Mouse (Mus musculus) midbrain, postnatal 0 days (tissue): ENCODE data around the gene H2-Aa. TPM values are rescaled to one million over a fixed set of nuclear protein-coding genes. Genes with fewer than 3 reads are reported as not detected.

Experiments
- ATAC-seq: fragments of 200-750 bp; cut with Nextera tagmentation; 2 replicates; pipeline ENCODE4 v1.8.0; 2017; ENCODE audit warnings: moderate number of reproducible peaks, mild to moderate bottlenecking, moderate TSS enrichment, moderate library complexity; ENCODE audit not compliant: low FRiP score
- DNase-seq: peaks from one replicate; pipeline ENCODE4 v3.0.0-alpha.2; 2015; ENCODE audit warnings: low spot score
- H3K27ac ChIP-seq: fragments of 300-500 bp; sonication (generic); 2 replicates; pipeline ENCODE4 v1.5.1; 2014; ENCODE audit warnings: low read depth, mild to moderate bottlenecking, low read length, mixed read lengths
- H3K27me3 ChIP-seq: fragments of 300-500 bp; sonication (generic); 2 replicates; pipeline ENCODE4 v1.6.1; 2014; ENCODE audit warnings: low read length, control low read depth, mixed read lengths; ENCODE audit not compliant: insufficient read depth
- H3K36me3 ChIP-seq: fragments of 300-500 bp; sonication (generic); 2 replicates; pipeline ENCODE4 v1.6.1; 2014; ENCODE audit warnings: low read length, control low read depth, mixed read lengths; ENCODE audit not compliant: insufficient read depth
- H3K4me1 ChIP-seq: fragments of 300-500 bp; sonication (generic); 2 replicates; pipeline ENCODE4 v1.6.1; 2014; ENCODE audit warnings: mild to moderate bottlenecking, control low read depth, antibody characterized with exemption, low read length, mixed read lengths; ENCODE audit not compliant: insufficient read depth
- H3K4me2 ChIP-seq: fragments of 300-500 bp; sonication (generic); 2 replicates; pipeline ENCODE4 v1.6.1; 2014; ENCODE audit warnings: low read depth, mild to moderate bottlenecking, low read length, mixed read lengths; ENCODE audit not compliant: poor library complexity, severe bottlenecking
- H3K4me3 ChIP-seq: fragments of 300-500 bp; sonication (generic); 2 replicates; pipeline ENCODE4 v1.5.1; 2014; ENCODE audit warnings: low read depth, mild to moderate bottlenecking, low read length, moderate library complexity
- H3K9ac ChIP-seq: fragments of 300-500 bp; sonication (generic); replicated peaks from 2 replicates; pipeline ENCODE4 v1.6.1; 2014; ENCODE audit warnings: mild to moderate bottlenecking, low read length, moderate library complexity, mixed read lengths; ENCODE audit not compliant: poor library complexity, severe bottlenecking
- H3K9me3 ChIP-seq: fragments of 300-500 bp; sonication (generic); 2 replicates; pipeline ENCODE4 v1.6.1; 2016; ENCODE audit warnings: low read length, control low read depth
- CTCF ChIP-seq: IDR thresholded peaks from 2 replicates; pipeline ENCODE4 v1.5.1; 2016; ENCODE audit warnings: antibody characterized with exemption, mild to moderate bottlenecking
- WGBS: fragments of 180-500 bp; shearing (Covaris S2); extraction: QIAGEN DNeasy Blood & Tissue Kit; methylation state at CpG from one replicate; pipeline ENCODE4 v1.1.7; 2014; 5-methylcytosine and 5-hydroxymethylcytosine counted together
- polyA plus RNA-seq: library from polyadenylated mRNA; unstranded; fragments of >200 nt; fragmentation: Nextera tagmentation; extraction: Ambion mirVana; gene quantifications from 2 replicates; pipeline ENCODE4 v1.2.1, GENCODE M21; 2015
- total RNA-seq: library from RNA; depleted of rRNA; stranded (reverse); fragments of >200 nt; gene quantifications from 2 replicates; pipeline ENCODE4 v1.2.3, GENCODE M21; 2014; rRNA removed

The H2-Aa gene
- total and polyA plus RNA-seq, 2 experiments from 2014 or later, result 0.66 to 0.81 TPM

DNA sequence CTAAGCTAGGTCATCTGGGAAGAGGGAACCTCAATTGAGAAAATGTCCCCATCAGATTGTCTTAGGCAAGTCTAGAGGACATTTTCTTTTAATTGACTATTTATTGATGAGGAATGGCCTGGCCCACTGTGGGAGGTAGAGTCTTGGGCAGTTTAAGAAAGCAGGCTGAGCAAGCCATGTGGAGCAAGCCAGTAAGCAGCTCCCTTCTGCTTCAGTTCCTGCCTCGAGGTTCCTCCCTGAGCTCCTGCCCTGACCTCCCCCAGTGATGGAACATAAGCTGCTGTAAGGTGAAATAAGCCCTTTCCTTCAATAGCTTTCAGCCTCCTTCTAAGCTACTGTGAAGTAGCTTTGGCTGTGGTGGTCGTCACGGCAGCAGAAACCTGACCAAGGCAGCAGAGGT, 49.9 kb downstream of the H2-Aa start:
- no peak for ATAC-seq
- no peak overlapping the region for H3K4me2 ChIP-seq
- no peak for TF ChIP-seq CTCF
- no peak overlapping the region for H3K27ac ChIP-seq
- H3K9me3 ChIP-seq, result peaks cover 9% of the 10 kb centered on the region; the same call in 1 of the 2 replicates
- 69% methylated on average over 3 of the region's 3 CpGs for WGBS
- H3K27me3 ChIP-seq, result no peaks in the 10 kb centered on the region
- H3K36me3 ChIP-seq, result no peaks in the 10 kb centered on the region
- no peaks in the 10 kb centered on the region for H3K4me1 ChIP-seq
- DNase-seq, result no peak
- no peak overlapping the region for H3K9ac ChIP-seq
- no peak overlapping the region for H3K4me3 ChIP-seq

DNA sequence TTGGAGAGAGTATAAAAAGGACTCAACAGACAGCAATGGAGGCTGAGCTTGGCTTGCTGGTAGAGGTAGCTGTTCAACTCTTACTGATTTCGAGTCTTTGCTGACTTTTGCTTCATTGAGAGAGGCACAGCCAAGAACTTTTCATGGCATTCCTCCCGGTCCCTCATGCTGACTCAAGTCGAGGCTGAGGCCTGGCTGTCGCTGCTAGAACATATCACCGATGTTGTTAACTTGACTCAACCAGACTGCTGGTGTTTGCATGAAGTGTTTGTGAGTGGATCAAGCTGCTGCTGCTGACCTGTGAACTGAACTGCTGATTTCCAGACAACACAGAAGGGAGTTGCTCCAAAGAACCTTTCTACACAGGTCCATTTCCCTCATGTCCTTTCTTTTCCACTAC, 50.9 kb downstream of the H2-Aa start:
- peaks cover 4% of the 10 kb centered on the region; the same call in 1 of the 2 replicates for H3K9me3 ChIP-seq
- H3K4me1 ChIP-seq, result no peaks in the 10 kb centered on the region
- no peak for TF ChIP-seq CTCF
- 86% methylated on average over 5 of the region's 5 CpGs for WGBS
- no peak overlapping the region for H3K27ac ChIP-seq
- ATAC-seq (no peak), DNase-seq (no peak)
- no peak overlapping the region for H3K9ac ChIP-seq
- H3K36me3 ChIP-seq, result no peaks in the 10 kb centered on the region
- H3K4me3 ChIP-seq, result no peak overlapping the region
- no peaks in the 10 kb centered on the region for H3K27me3 ChIP-seq
- H3K4me2 ChIP-seq, result no peak overlapping the region

DNA sequence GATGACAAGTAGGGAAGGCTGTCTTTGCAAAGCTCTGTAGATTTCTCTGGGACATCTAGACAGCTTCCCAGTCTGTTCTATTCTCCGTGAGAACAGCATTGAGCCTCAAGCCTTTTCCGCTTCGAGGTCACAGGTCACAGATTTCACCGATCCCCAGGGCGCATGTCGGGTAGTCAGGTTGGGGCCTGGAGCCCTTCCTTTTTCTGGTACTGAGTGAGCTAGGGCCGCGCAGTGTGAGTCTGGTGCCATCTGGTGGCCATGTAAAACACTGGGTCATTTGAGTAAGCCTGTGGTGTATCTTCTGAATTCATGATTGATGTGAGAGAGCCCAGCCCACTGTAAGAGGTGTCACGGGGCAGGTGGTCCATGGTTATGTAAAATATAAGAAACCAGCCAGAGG, 52.7 kb downstream of the H2-Aa start:
- peak; percentile 60 for DNase-seq
- Histone ChIP-seq H3K9ac (no peak overlapping the region), H3K4me2 (no peak overlapping the region), H3K36me3 (no peaks in the 10 kb centered on the region), H3K4me1 (no peaks in the 10 kb centered on the region), H3K27ac (no peak overlapping the region), H3K4me3 (no peak overlapping the region), H3K27me3 (no peaks in the 10 kb centered on the region), H3K9me3 (no peaks in the 10 kb centered on the region)
- ATAC-seq, result 0 out of 2 replicates have a peak, but pooled peaks have one; percentile 52
- 38% methylated on average over 9 of the region's 9 CpGs for WGBS
- peak; percentile 86 for TF ChIP-seq CTCF

Other genes with a start within 250 kb of the H2-Aa start
- gene Col11a2, start 248.4 kb downstream of the H2-Aa start, total RNA-seq, result 17.9 and 24.3 TPM in 2 replicates
- 4.1 and 4.6 TPM in 2 replicates for gene Col11a2, start 248.4 kb downstream of the H2-Aa start, polyA plus RNA-seq
- not detected in 2 replicates for gene H2-Oa, start 195.5 kb downstream of the H2-Aa start, total RNA-seq
- gene H2-Oa, start 195.5 kb downstream of the H2-Aa start, polyA plus RNA-seq, result 0.23 TPM in 1 of 2 replicates, not detected in the other
- 23.8 and 39.0 TPM in 2 replicates for gene H2-DMa, start 168.3 kb downstream of the H2-Aa start, total RNA-seq
- 24.8 and 26.1 TPM in 2 replicates for gene H2-DMa, start 168.3 kb downstream of the H2-Aa start, polyA plus RNA-seq
- 219 and 233 TPM in 2 replicates for gene Brd2, start 165.2 kb downstream of the H2-Aa start, total RNA-seq
- gene Brd2, start 165.2 kb downstream of the H2-Aa start, polyA plus RNA-seq, result 107 and 124 TPM in 2 replicates
- 0.16 and 0.47 TPM in 2 replicates for gene H2-DMb2, start 144.5 kb downstream of the H2-Aa start, total RNA-seq
- 1.4 and 1.6 TPM in 2 replicates for gene H2-DMb2, start 144.5 kb downstream of the H2-Aa start, polyA plus RNA-seq
- gene H2-DMb1, start 134.8 kb downstream of the H2-Aa start, total RNA-seq, result 0.47 and 4.7 TPM in 2 replicates
- gene H2-DMb1, start 134.8 kb downstream of the H2-Aa start, polyA plus RNA-seq, result 1.6 and 2.3 TPM in 2 replicates
- gene Tap1, start 100.3 kb downstream of the H2-Aa start, total RNA-seq, result 7.1 and 16.5 TPM in 2 replicates
- gene Tap1, start 100.3 kb downstream of the H2-Aa start, polyA plus RNA-seq, result 7.7 and 8.3 TPM in 2 replicates
- 0.99 and 1.1 TPM in 2 replicates for gene Psmb9, start 100.1 kb downstream of the H2-Aa start, total RNA-seq
- gene Psmb9, start 100.1 kb downstream of the H2-Aa start, polyA plus RNA-seq, result 2.0 and 3.3 TPM in 2 replicates
- gene Psmb8, start 90.1 kb downstream of the H2-Aa start, total RNA-seq, result 1.7 and 2.8 TPM in 2 replicates
- gene Psmb8, start 90.1 kb downstream of the H2-Aa start, polyA plus RNA-seq, result 4.2 and 5.3 TPM in 2 replicates
- 1.8 and 2.0 TPM in 2 replicates for gene Tap2, start 84.3 kb downstream of the H2-Aa start, total RNA-seq
- 2.9 and 4.2 TPM in 2 replicates for gene Tap2, start 84.3 kb downstream of the H2-Aa start, polyA plus RNA-seq
- 1.1 and 1.2 TPM in 2 replicates for gene H2-Ob, start 48.9 kb downstream of the H2-Aa start, total RNA-seq
- gene H2-Ob, start 48.9 kb downstream of the H2-Aa start, polyA plus RNA-seq, result 0.31 and 0.55 TPM in 2 replicates
- 0.57 and 1.4 TPM in 2 replicates for gene H2-Ab1, start 30.1 kb downstream of the H2-Aa start, total RNA-seq
- gene H2-Ab1, start 30.1 kb downstream of the H2-Aa start, polyA plus RNA-seq, result 1.5 and 2.7 TPM in 2 replicates
- 0.88 and 1.7 TPM in 2 replicates for gene H2-Eb1, start 18.0 kb upstream of the H2-Aa start, total RNA-seq
- 5.0 and 5.2 TPM in 2 replicates for gene H2-Eb1, start 18.0 kb upstream of the H2-Aa start, polyA plus RNA-seq
- 0.22 and 0.33 TPM in 2 replicates for gene H2-Eb2, start 37.8 kb upstream of the H2-Aa start, total RNA-seq
- 0.06 and 0.09 TPM in 2 replicates for gene H2-Eb2, start 37.8 kb upstream of the H2-Aa start, polyA plus RNA-seq
- not detected in 2 replicates for gene Btnl2, start 67.0 kb upstream of the H2-Aa start, total RNA-seq
- not detected in 2 replicates for gene Btnl2, start 67.0 kb upstream of the H2-Aa start, polyA plus RNA-seq
- gene Btnl1, start 89.3 kb upstream of the H2-Aa start, total RNA-seq, result not detected in 2 replicates
- gene Btnl1, start 89.3 kb upstream of the H2-Aa start, polyA plus RNA-seq, result not detected in 2 replicates
- 2.0 and 9.2 TPM in 2 replicates for gene BC051142, start 111.0 kb upstream of the H2-Aa start, total RNA-seq
- 6.7 and 7.8 TPM in 2 replicates for gene BC051142, start 111.0 kb upstream of the H2-Aa start, polyA plus RNA-seq
- not detected in 2 replicates for gene Btnl4, start 189.5 kb upstream of the H2-Aa start, total RNA-seq
- not detected in 2 replicates for gene Btnl4, start 189.5 kb upstream of the H2-Aa start, polyA plus RNA-seq
- gene Btnl6, start 229.5 kb upstream of the H2-Aa start, total RNA-seq, result not detected in 2 replicates
- gene Btnl6, start 229.5 kb upstream of the H2-Aa start, polyA plus RNA-seq, result not detected in 2 replicates